Mouse (Mus musculus): ENCODE results near the gene Igfbp4. TPM values are rescaled to one million over a fixed set of nuclear protein-coding genes. Genes with fewer than 3 reads are reported as not detected.
A peak's percentile ranks its signal among the peaks of the same experiment; 100 is the strongest.

The Igfbp4 gene
- polyA plus RNA-seq, 1 experiment from 2014 or later: 151 TPM

GRCm38 (mm10) chr11:99023500-99024467, 17.3 kb upstream of the Igfbp4 start, which contains the start of gene Top2a:
TSS of gene Top2a (minus strand) at chr11:99024189.
- no peaks in the 10 kb centered on the region for H3K9me3 ChIP-seq (replicated peaks)
- no peaks in the 10 kb centered on the region for H3K36me3 ChIP-seq
- H3K4me3 ChIP-seq (replicated peaks): peak within 1 kb of the TSS; percentile 59
- H3K4me1 ChIP-seq: peaks cover 13% of the 10 kb centered on the region
- under 1% methylated on average over 54 of the region's 54 CpGs for WGBS
- H3K27me3 ChIP-seq (replicated peaks): no peaks in the 10 kb centered on the region
- H3K27ac ChIP-seq (replicated peaks): peak within 1 kb of the TSS; percentile 62
- H3K9ac ChIP-seq (replicated peaks): peak within 1 kb of the TSS; percentile 49
- H3K4me2 ChIP-seq: peak within 1 kb of the TSS; percentile 86
- peak; percentile 96 for ATAC-seq (ENCODE audit: low FRiP score)

- peak overlapping the region; percentile 60 for H3K4me2 ChIP-seq
- H3K4me3 ChIP-seq (replicated peaks): peak overlapping the region; percentile 59
- peaks cover 13% of the 10 kb centered on the region for H3K4me1 ChIP-seq
- peak overlapping the region; percentile 62 for H3K27ac ChIP-seq (replicated peaks)
- peak overlapping the region; percentile 49; the same call in 1 of the 2 replicates for H3K9ac ChIP-seq (replicated peaks)
- peak; percentile 26; the same call in 1 of the 2 replicates for ATAC-seq (ENCODE audit: low FRiP score)
- no peaks in the 10 kb centered on the region for H3K27me3 ChIP-seq (replicated peaks)
- 48% methylated on average over 18 of the region's 18 CpGs for WGBS
- H3K9me3 ChIP-seq (replicated peaks): no peaks in the 10 kb centered on the region
- H3K36me3 ChIP-seq: no peaks in the 10 kb centered on the region
Measured at GRCm38 (mm10) chr11:99024468-99025134, 16.4 kb upstream of the Igfbp4 start.

GRCm38 (mm10) chr11:99025878-99026277, 15.2 kb upstream of the Igfbp4 start:
- H3K36me3 ChIP-seq: no peaks in the 10 kb centered on the region

GRCm38 (mm10) chr11:99026899-99027440, 14.1 kb upstream of the Igfbp4 start:
- no peak overlapping the region for H3K4me3 ChIP-seq (replicated peaks)

More at GRCm38 (mm10) chr11:99025878-99026277, 15.2 kb upstream of the Igfbp4 start:
- Histone ChIP-seq H3K4me3 (replicated peaks) (no peak overlapping the region), H3K9ac (replicated peaks) (no peak overlapping the region), H3K27me3 (replicated peaks) (no peaks in the 10 kb centered on the region), H3K4me1 (peaks cover 13% of the 10 kb centered on the region), H3K9me3 (replicated peaks) (no peaks in the 10 kb centered on the region), H3K27ac (replicated peaks) (no peak overlapping the region), H3K4me2 (no peak overlapping the region)
- no peak for ATAC-seq (ENCODE audit: low FRiP score)
- 80% methylated on average over 6 of the region's 6 CpGs for WGBS

GRCm38 (mm10) chr11:99035350-99035749, 5.7 kb upstream of the Igfbp4 start:
- H3K9me3 ChIP-seq (replicated peaks): no peaks in the 10 kb centered on the region
- WGBS: 73% methylated on average over 4 of the region's 4 CpGs
- H3K4me2 ChIP-seq: no peak overlapping the region
- H3K4me3 ChIP-seq (replicated peaks): no peak overlapping the region
- no peak overlapping the region for H3K9ac ChIP-seq (replicated peaks)
- H3K27me3 ChIP-seq (replicated peaks): no peaks in the 10 kb centered on the region
- no peak for ATAC-seq (ENCODE audit: low FRiP score)
- no peaks in the 10 kb centered on the region for H3K36me3 ChIP-seq
- peaks cover 5% of the 10 kb centered on the region for H3K4me1 ChIP-seq
- H3K27ac ChIP-seq (replicated peaks): no peak overlapping the region

More at GRCm38 (mm10) chr11:99026899-99027440, 14.1 kb upstream of the Igfbp4 start:
- Histone ChIP-seq H3K27ac (replicated peaks) (no peak overlapping the region), H3K4me2 (no peak overlapping the region), H3K4me1 (peaks cover 13% of the 10 kb centered on the region), H3K9me3 (replicated peaks) (no peaks in the 10 kb centered on the region), H3K27me3 (replicated peaks) (no peaks in the 10 kb centered on the region), H3K36me3 (no peaks in the 10 kb centered on the region), H3K9ac (replicated peaks) (no peak overlapping the region)
- ATAC-seq (ENCODE audit: low FRiP score): no peak
- 89% methylated on average over 12 of the region's 12 CpGs for WGBS

GRCm38 (mm10) chr11:99036254-99036653, 4.8 kb upstream of the Igfbp4 start:
- H3K4me2 ChIP-seq: no peak overlapping the region

GRCm38 (mm10) chr11:99039782-99040181, 1.3 kb upstream of the Igfbp4 start:
- Histone ChIP-seq H3K4me2 (peak overlapping the region; percentile 99), H3K9me3 (replicated peaks) (no peaks in the 10 kb centered on the region), H3K27ac (replicated peaks) (peak overlapping the region; percentile 83), H3K4me1 (peaks cover 29% of the 10 kb centered on the region), H3K27me3 (replicated peaks) (no peaks in the 10 kb centered on the region), H3K4me3 (replicated peaks) (peak overlapping the region; percentile 65), H3K36me3 (no peaks in the 10 kb centered on the region), H3K9ac (replicated peaks) (peak overlapping the region; percentile 77)
- WGBS: under 1% methylated on average over 15 of the region's 15 CpGs
- peak; percentile 85 for ATAC-seq (ENCODE audit: low FRiP score)

More at GRCm38 (mm10) chr11:99036254-99036653, 4.8 kb upstream of the Igfbp4 start:
- no peaks in the 10 kb centered on the region for H3K36me3 ChIP-seq
- no peaks in the 10 kb centered on the region for H3K9me3 ChIP-seq (replicated peaks)
- no peaks in the 10 kb centered on the region for H3K27me3 ChIP-seq (replicated peaks)
- no peak for ATAC-seq (ENCODE audit: low FRiP score)
- WGBS: 88% methylated on average over 6 of the region's 6 CpGs
- H3K27ac ChIP-seq (replicated peaks): no peak overlapping the region
- no peak overlapping the region for H3K4me3 ChIP-seq (replicated peaks)
- no peak overlapping the region for H3K9ac ChIP-seq (replicated peaks)
- H3K4me1 ChIP-seq: peaks cover 14% of the 10 kb centered on the region

GRCm38 (mm10) chr11:99040346-99040974, 584 bp upstream of the Igfbp4 start:
- Histone ChIP-seq H3K36me3 (no peaks in the 10 kb centered on the region), H3K9me3 (replicated peaks) (no peaks in the 10 kb centered on the region), H3K9ac (replicated peaks) (peak overlapping the region; percentile 77), H3K4me2 (peak overlapping the region; percentile 99), H3K27ac (replicated peaks) (peak overlapping the region; percentile 83), H3K27me3 (replicated peaks) (no peaks in the 10 kb centered on the region), H3K4me1 (peaks cover 29% of the 10 kb centered on the region), H3K4me3 (replicated peaks) (peak overlapping the region; percentile 65)
- WGBS: 2% methylated on average over 17 of the region's 17 CpGs
- peak; percentile 28 for ATAC-seq (ENCODE audit: low FRiP score)

- Histone ChIP-seq H3K4me3 (replicated peaks) (peak overlapping the region; percentile 65), H3K27me3 (replicated peaks) (no peaks in the 10 kb centered on the region), H3K36me3 (no peaks in the 10 kb centered on the region), H3K9me3 (replicated peaks) (no peaks in the 10 kb centered on the region), H3K27ac (replicated peaks) (peak overlapping the region; percentile 83), H3K9ac (replicated peaks) (peak overlapping the region; percentile 77), H3K4me2 (peak overlapping the region; percentile 99), H3K4me1 (peaks cover 30% of the 10 kb centered on the region)
- WGBS: 59% methylated on average over 16 of the region's 16 CpGs
- no peak for ATAC-seq (ENCODE audit: low FRiP score)
Measured at GRCm38 (mm10) chr11:99041841-99042780, 1.1 kb downstream of the Igfbp4 start.

GRCm38 (mm10) chr11:99042834-99043431, 1.9 kb downstream of the Igfbp4 start:
- WGBS: 55% methylated on average over 12 of the region's 12 CpGs
- no peak for ATAC-seq (ENCODE audit: low FRiP score)
- H3K36me3 ChIP-seq: no peaks in the 10 kb centered on the region
- no peak overlapping the region for H3K9ac ChIP-seq (replicated peaks)
- peaks cover 38% of the 10 kb centered on the region for H3K4me1 ChIP-seq
- no peaks in the 10 kb centered on the region for H3K9me3 ChIP-seq (replicated peaks)
- peak overlapping the region; percentile 65 for H3K4me3 ChIP-seq (replicated peaks)
- peak overlapping the region; percentile 51 for H3K27ac ChIP-seq (replicated peaks)
- H3K4me2 ChIP-seq: peak overlapping the region; percentile 99
- no peaks in the 10 kb centered on the region for H3K27me3 ChIP-seq (replicated peaks)

Data from neural tube, embryonic 15.5 days (tissue).